Mouse (Mus musculus) lung, postnatal 14 days (tissue): ENCODE results near the gene Med6.
"Not testable (repeated sequence)": the region's sequence is repeated elsewhere in the genome, so short reads cannot be mapped to it uniquely, and the experiment has no call there.

ENCODE experiments used
- DNase-seq: peaks from one replicate; pipeline ENCODE4 v3.0.0; 2021

The Med6 gene

DNA sequence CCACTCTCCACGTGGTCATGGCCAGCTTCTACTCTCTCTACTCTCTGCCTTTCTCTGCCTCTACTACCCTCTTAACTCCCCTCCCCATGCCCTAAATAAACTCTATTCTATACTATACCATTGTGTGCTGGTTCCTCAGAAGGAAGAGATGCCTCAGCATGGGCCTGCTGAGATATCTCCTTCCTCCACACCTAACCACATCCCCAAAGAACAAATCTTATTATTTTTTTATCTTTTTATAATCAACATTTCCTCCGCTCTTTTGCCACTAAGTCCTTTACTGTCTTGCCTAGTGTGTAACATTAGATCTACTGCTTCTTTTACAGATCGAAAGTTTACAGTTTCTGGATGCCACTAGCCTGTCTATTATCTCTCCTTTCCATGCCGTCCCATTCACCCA is 47.6 kb downstream of the Med6 start:
- DNase-seq: no peak

DNA sequence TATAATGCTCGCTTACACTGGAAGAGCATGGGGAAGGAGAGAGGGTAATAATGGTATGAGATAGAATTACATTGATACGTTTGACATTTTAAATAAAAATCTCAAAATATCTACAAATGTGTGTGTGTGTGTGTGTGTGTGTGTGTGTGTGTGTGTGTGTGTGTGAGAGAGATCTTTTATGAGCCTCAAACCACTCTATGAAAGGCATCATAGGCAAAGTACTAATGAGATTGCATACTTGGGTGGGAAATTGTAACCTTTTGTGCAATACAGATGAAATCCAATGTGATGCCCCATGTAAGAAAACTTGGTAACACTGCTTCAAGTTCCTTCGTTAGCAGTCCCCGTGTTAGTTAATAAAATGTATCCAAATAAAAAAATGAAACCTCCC is 61.8 kb downstream of the Med6 start:
- no peak for DNase-seq

DNA sequence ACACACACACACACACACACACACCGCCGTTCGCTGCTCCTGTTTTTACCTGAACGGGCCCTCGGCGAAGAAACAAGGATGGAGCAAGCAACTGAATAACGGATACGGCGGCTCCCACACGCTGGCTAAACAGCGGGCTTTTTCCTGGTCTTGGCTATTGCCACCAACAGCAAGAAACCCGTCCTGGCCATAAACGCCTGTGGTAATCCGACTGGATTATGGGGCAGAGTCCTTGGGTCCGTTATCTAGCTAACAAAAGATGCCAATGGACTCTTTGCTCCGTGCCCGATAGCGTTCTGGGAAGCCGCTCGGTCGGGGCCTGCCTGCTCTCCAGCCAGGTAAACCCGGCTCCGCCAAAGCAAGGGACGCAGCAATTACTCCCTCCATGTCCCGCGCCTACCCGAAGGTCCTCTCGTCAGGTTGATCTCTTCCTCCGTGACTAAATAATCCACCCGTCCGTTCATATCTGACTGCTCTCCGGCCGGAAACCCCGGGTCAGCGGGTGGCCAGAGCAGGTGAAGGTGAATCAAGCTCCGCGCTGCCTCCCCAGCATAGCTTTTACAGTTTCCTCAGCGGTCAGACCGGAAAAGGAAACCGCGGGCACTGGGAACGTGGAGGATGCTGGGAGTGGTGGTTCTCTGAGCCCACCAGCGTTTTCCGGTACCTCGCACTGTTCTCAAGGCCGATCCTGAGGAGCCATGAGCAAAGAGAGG is 62.3 kb downstream of the Med6 start, which contains the start of the genes Gm20498 and Synj2bp:
Gene Gm20498, minus strand, starts transcription at position 590 of the 713 bp plus-strand sequence.
Gene Synj2bp, minus strand, starts transcription at position 596 of the 713 bp plus-strand sequence.
- DNase-seq: peak; percentile 82

DNA sequence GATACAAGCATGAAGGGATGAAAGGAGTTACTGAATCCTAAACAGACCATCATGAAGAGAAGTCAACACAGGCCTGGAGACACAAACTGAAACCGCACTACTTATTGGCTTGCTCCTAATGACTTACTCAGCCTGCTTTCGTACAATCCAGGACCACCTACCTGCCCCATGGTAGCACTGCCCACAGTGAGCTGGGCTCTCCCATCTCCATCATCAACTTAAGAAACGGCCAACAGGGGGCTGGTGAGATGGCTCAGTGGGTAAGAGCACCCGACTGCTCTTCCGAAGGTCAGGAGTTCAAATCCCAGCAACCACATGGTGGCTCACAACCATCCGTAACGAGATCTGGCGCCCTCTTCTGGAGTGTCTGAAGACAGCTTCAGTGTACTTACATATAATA is 64.2 kb downstream of the Med6 start:
- DNase-seq: not testable (repeated sequence)
